Mouse (Mus musculus): ENCODE data around the gene Prrt2. TPM values are rescaled to one million over a fixed set of nuclear protein-coding genes. Genes with fewer than 3 reads are reported as not detected.

Gene Prrt2
- polyA plus RNA-seq, 1 experiment from 2014 or later: 3.4 TPM

DNA sequence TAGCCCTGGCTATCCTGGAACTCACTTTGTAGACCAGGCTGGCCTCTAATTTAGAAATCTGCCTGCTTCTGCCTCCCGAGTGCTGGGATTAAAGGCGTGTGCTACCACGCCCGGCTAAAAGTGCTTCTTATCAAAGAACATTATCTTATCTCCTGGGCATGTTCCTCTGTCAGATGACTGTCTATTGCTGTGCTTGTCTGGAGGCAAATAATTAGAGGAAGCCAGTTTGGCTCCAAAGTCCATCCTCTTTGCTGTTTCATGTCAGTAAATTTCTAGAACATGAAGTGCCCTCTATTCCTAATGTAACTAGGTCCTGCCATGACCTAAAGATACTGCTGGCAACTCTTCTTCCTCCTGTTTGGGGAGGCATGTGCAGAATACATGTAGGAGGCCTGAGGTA lies 39.0 kb downstream of the Prrt2 start:
- peaks cover 9% of the 10 kb centered on the region for H3K4me1 ChIP-seq
- H3K27me3 ChIP-seq (replicated peaks; ENCODE audit: low read depth, poor library complexity, severe bottlenecking): no peaks in the 10 kb centered on the region
- no peak overlapping the region for H3K27ac ChIP-seq (replicated peaks)
- 95% methylated on average over 4 of the region's 4 CpGs for WGBS
- H3K9me3 ChIP-seq: no peaks in the 10 kb centered on the region
- DNase-seq (ENCODE audit: low spot score): no peak
- peaks cover 37% of the 10 kb centered on the region for H3K36me3 ChIP-seq (replicated peaks)
- no peak overlapping the region for H3K4me3 ChIP-seq

DNA sequence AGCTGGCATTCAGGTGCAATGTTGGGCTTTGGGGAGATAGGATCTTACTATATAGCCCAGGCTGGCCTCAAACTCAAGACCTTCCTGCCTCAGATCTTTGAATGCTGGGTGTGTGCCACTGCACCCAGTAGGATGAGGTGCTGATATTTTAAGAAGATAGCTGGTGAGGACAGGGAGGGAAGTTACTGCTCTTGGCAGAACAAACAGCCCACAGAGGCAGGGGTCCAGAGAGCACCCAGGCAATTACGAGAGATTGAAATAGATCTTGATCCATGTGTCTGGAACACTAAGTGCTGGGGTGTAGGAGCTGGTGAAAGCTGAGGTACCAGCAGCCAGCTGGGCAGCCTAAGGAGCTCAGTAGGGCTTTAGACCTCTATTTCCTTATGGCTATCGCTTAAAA lies 39.4 kb downstream of the Prrt2 start:
- no peak overlapping the region for H3K4me3 ChIP-seq
- WGBS: 96% methylated on average over 2 of the region's 2 CpGs
- H3K4me1 ChIP-seq: peaks cover 13% of the 10 kb centered on the region
- H3K27ac ChIP-seq (replicated peaks): no peak overlapping the region
- H3K27me3 ChIP-seq (replicated peaks; ENCODE audit: low read depth, poor library complexity, severe bottlenecking): no peaks in the 10 kb centered on the region
- peaks cover 37% of the 10 kb centered on the region for H3K36me3 ChIP-seq (replicated peaks)
- no peak for DNase-seq (ENCODE audit: low spot score)
- H3K9me3 ChIP-seq: no peaks in the 10 kb centered on the region

DNA sequence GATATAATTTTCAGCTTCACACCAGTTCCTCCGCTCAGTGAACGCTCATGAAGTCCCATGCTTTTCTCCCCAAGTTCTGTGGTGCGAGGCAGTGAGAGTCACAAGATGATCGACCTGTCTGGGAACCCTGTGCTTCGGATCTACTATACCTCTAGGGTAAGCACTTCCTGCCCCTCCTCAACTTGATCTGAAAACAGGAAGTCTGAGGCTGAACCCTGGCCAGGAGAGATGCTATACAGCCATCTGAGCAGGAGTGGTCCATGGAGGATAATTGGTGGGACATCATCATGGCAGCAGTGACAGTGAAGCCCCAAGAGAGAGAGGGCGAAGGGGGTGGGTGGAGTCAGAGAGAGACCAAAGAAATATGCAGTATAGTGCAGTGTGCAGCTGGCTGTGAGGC lies 42.2 kb downstream of the Prrt2 start:
- H3K27me3 ChIP-seq (replicated peaks; ENCODE audit: low read depth, poor library complexity, severe bottlenecking): no peaks in the 10 kb centered on the region
- H3K9me3 ChIP-seq: no peaks in the 10 kb centered on the region
- H3K4me1 ChIP-seq: peaks cover 17% of the 10 kb centered on the region
- no peak overlapping the region for H3K4me3 ChIP-seq
- DNase-seq (ENCODE audit: low spot score): no peak
- WGBS: 90% methylated on average over 6 of the region's 6 CpGs
- H3K27ac ChIP-seq (replicated peaks): no peak overlapping the region
- peaks cover 37% of the 10 kb centered on the region for H3K36me3 ChIP-seq (replicated peaks)

DNA sequence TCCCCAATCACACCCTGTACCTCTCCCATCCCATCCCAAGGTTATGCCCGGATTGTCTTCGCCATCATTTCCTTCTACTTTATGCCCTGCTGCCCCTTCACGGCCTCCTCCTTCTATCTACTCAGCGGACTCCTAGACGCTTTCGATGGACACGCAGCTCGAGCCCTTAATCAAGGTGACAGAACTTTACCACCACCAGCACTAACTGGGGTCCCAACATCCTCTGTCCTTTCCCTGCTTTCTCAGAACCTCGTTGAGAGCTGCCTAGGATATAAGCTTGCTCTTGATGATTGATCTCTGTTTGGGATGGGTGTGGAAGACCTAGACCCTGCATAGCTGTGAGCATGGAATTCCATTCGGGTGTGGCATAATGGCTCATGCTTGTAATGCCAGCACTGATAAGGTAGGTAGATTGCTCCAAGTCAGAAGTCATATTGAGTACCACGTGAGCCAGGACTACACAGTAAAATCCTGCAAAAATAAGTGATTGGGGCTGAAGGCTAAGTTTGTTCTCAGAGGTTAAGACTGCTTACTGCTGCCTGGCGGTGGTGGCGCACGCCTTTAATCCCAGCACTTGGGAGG lies 44.0 kb downstream of the Prrt2 start:
- no peak for DNase-seq (ENCODE audit: low spot score)
- 29% methylated on average over 14 of the region's 14 CpGs for WGBS
- Histone ChIP-seq H3K9me3 (no peaks in the 10 kb centered on the region), H3K36me3 (replicated peaks) (peaks cover 37% of the 10 kb centered on the region), H3K4me1 (peaks cover 17% of the 10 kb centered on the region), H3K27me3 (replicated peaks; ENCODE audit: low read depth, poor library complexity, severe bottlenecking) (no peaks in the 10 kb centered on the region), H3K4me3 (peak overlapping the region; percentile 94), H3K27ac (replicated peaks) (peak overlapping the region; percentile 98)

DNA sequence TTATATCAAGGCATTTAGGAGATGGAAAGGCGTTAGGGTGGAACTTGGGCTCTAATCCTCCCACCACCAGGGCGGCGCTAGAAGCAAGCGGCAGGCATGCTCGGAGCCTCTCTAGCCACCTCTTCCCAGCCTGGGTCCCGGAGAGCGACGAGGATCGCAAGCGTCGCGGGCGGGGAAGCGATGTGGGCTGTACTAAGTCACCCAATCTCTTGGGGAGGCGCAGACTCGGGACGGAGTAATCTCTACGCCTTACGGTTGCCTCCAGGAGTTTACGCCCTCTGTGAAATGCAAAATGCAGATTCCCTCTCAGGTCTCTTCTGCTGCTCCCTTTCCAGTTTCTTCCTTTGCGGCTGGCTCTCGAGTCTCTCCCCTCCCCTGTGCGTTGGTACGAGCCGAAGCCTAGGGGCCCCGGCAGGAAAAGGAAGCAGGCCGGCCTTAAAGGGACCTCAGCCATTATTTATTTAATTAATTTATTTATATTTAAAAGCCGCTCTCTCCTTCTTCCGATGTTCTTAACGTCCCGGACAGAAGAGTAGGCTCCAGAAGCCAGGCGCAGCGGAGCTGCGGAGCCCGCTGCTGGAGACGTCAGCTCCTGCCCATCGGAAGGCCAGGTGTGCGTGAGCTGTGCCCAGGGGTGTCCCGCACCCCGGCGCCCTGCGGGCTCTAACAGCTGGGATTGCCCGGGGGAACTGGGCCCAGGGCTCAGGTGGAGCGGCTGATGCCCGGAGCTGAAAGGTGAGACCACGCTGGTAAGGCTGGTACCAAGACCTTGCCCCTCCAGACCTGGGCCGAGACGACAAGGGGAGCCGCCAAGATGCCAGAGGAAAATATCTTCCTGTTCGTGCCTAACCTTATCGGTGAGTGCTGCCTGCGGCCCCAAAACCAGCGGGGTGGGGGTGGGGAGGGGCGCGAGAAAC lies 44.8 kb downstream of the Prrt2 start, which contains the start of gene Cdiptos:
Gene Cdiptos (minus strand): TSS at position 149 of the 917 bp plus-strand sequence.
- Histone ChIP-seq H3K36me3 (replicated peaks) (peaks cover 33% of the 10 kb centered on the region), H3K4me1 (peaks cover 17% of the 10 kb centered on the region), H3K9me3 (no peaks in the 10 kb centered on the region), H3K27me3 (replicated peaks; ENCODE audit: low read depth, poor library complexity, severe bottlenecking) (no peaks in the 10 kb centered on the region), H3K27ac (replicated peaks) (peak within 1 kb of the TSS; percentile 98), H3K4me3 (peak within 1 kb of the TSS; percentile 94)
- under 1% methylated on average over 55 of the region's 55 CpGs for WGBS
- DNase-seq (ENCODE audit: low spot score): peak; percentile 98

DNA sequence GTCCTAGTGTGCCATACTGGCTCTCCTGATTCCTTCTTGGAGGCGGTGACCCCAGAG lies 45.3 kb downstream of the Prrt2 start, which contains the start of gene Cdipt:
Gene Cdipt (plus strand): TSS at position 22 of the 57 bp plus-strand sequence.
- WGBS: 5% methylated on average over 1 of the region's 1 CpGs
- DNase-seq (ENCODE audit: low spot score): no peak
- Histone ChIP-seq H3K36me3 (replicated peaks) (peaks cover 29% of the 10 kb centered on the region), H3K4me3 (peak within 1 kb of the TSS; percentile 94), H3K27me3 (replicated peaks; ENCODE audit: low read depth, poor library complexity, severe bottlenecking) (no peaks in the 10 kb centered on the region), H3K4me1 (peaks cover 17% of the 10 kb centered on the region), H3K9me3 (no peaks in the 10 kb centered on the region), H3K27ac (replicated peaks) (peak within 1 kb of the TSS; percentile 98)

DNA sequence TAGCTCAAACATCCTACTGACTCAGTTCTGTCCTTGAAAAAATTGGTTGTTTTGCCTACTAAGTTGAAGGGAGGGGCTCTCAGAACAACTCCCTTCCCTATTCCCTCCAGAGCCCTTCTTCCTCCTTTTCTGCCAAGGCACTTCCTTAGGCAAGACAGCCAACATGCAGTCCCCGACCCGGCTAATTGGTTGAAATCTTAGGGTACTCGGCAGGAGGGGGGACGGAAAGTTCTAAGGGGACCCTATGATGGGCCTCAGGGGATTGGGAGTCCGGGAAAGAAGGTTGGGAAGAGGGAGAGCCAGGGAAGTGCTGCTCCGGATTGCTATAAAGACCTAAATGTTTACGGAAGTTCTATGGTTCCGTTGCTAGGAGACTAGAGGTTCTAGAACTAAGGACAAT lies 45.5 kb downstream of the Prrt2 start:
- no peaks in the 10 kb centered on the region for H3K27me3 ChIP-seq (replicated peaks; ENCODE audit: low read depth, poor library complexity, severe bottlenecking)
- peak overlapping the region; percentile 94 for H3K4me3 ChIP-seq
- H3K36me3 ChIP-seq (replicated peaks): peaks cover 27% of the 10 kb centered on the region
- WGBS: 13% methylated on average over 8 of the region's 8 CpGs
- peaks cover 17% of the 10 kb centered on the region for H3K4me1 ChIP-seq
- peak overlapping the region; percentile 98 for H3K27ac ChIP-seq (replicated peaks)
- H3K9me3 ChIP-seq: no peaks in the 10 kb centered on the region
- no peak for DNase-seq (ENCODE audit: low spot score)

Small RNAs within 50 kb of the gene (microRNA-seq; reads per million reads assigned to microRNA genes)
- not detected for gene Gm44343

Other genes with a start within 250 kb of the Prrt2 start
- gene Ypel3, start 244.3 kb downstream of the Prrt2 start, polyA plus RNA-seq (2016; fragmentation: Nextera tagmentation; extraction: Ambion mirVana): 51.1 and 64.4 TPM in 2 replicates
- 0.36 and 0.60 TPM in 2 replicates for gene Tbx6, start 239.7 kb downstream of the Prrt2 start, polyA plus RNA-seq (2016; fragmentation: Nextera tagmentation; extraction: Ambion mirVana)
- gene Ppp4c, start 228.7 kb downstream of the Prrt2 start, polyA plus RNA-seq (2016; fragmentation: Nextera tagmentation; extraction: Ambion mirVana): 390 and 408 TPM in 2 replicates
- gene Fam57b, start 223.5 kb downstream of the Prrt2 start, polyA plus RNA-seq (2016; fragmentation: Nextera tagmentation; extraction: Ambion mirVana): 0.80 and 1.2 TPM in 2 replicates
- gene 4930451I11Rik, start 189.6 kb downstream of the Prrt2 start, polyA plus RNA-seq (2016; fragmentation: Nextera tagmentation; extraction: Ambion mirVana): not detected in 2 replicates
- 3.1 and 5.5 TPM in 2 replicates for gene Doc2a, start 173.8 kb downstream of the Prrt2 start, polyA plus RNA-seq (2016; fragmentation: Nextera tagmentation; extraction: Ambion mirVana)
- 49.3 and 57.0 TPM in 2 replicates for gene Hirip3, start 159.2 kb downstream of the Prrt2 start, polyA plus RNA-seq (2016; fragmentation: Nextera tagmentation; extraction: Ambion mirVana)
- gene Ino80e, start 158.8 kb downstream of the Prrt2 start, polyA plus RNA-seq (2016; fragmentation: Nextera tagmentation; extraction: Ambion mirVana): 114 and 118 TPM in 2 replicates
- gene Taok2, start 136.5 kb downstream of the Prrt2 start, polyA plus RNA-seq (2016; fragmentation: Nextera tagmentation; extraction: Ambion mirVana): 55.3 and 56.9 TPM in 2 replicates
- 16.7 and 21.3 TPM in 2 replicates for gene Tmem219, start 98.3 kb downstream of the Prrt2 start, polyA plus RNA-seq (2016; fragmentation: Nextera tagmentation; extraction: Ambion mirVana)
- gene Kctd13, start 92.3 kb downstream of the Prrt2 start, polyA plus RNA-seq (2016; fragmentation: Nextera tagmentation; extraction: Ambion mirVana): 20.2 and 21.3 TPM in 2 replicates
- 0.14 and 0.15 TPM in 2 replicates for gene Asphd1, start 71.6 kb downstream of the Prrt2 start, polyA plus RNA-seq (2016; fragmentation: Nextera tagmentation; extraction: Ambion mirVana)
- gene Sez6l2, start 70.6 kb downstream of the Prrt2 start, polyA plus RNA-seq (2016; fragmentation: Nextera tagmentation; extraction: Ambion mirVana): 0.77 and 1.2 TPM in 2 replicates
- 79.9 and 85.2 TPM in 2 replicates for gene Cdipt, start 45.3 kb downstream of the Prrt2 start, polyA plus RNA-seq (2016; fragmentation: Nextera tagmentation; extraction: Ambion mirVana)
- gene Cdiptos, start 45.1 kb downstream of the Prrt2 start, polyA plus RNA-seq (2016; fragmentation: Nextera tagmentation; extraction: Ambion mirVana): 0.50 and 0.77 TPM in 2 replicates
- 4.1 TPM in 2 replicates for gene Mvp, start 6.6 kb downstream of the Prrt2 start, polyA plus RNA-seq (2016; fragmentation: Nextera tagmentation; extraction: Ambion mirVana)
- gene Pagr1b, start 4.7 kb downstream of the Prrt2 start, polyA plus RNA-seq (2016; fragmentation: Nextera tagmentation; extraction: Ambion mirVana): 0.78 TPM in 1 of 2 replicates, not detected in the other
- gene Pagr1a, start 3.9 kb downstream of the Prrt2 start, polyA plus RNA-seq (2016; fragmentation: Nextera tagmentation; extraction: Ambion mirVana): 41.1 and 107 TPM in 2 replicates
- gene Gm42742, start 114 bp downstream of the Prrt2 start, polyA plus RNA-seq (2016; fragmentation: Nextera tagmentation; extraction: Ambion mirVana): 37.7 and 92.9 TPM in 2 replicates
- 63.6 and 68.8 TPM in 2 replicates for gene Maz, start 5.8 kb upstream of the Prrt2 start, polyA plus RNA-seq (2016; fragmentation: Nextera tagmentation; extraction: Ambion mirVana)
- gene Kif22, start 21.3 kb upstream of the Prrt2 start, polyA plus RNA-seq (2016; fragmentation: Nextera tagmentation; extraction: Ambion mirVana): 200 and 207 TPM in 2 replicates
- not detected in 2 replicates for gene Zg16, start 66.1 kb upstream of the Prrt2 start, polyA plus RNA-seq (2016; fragmentation: Nextera tagmentation; extraction: Ambion mirVana)
- gene AI467606, start 70.1 kb upstream of the Prrt2 start, polyA plus RNA-seq (2016; fragmentation: Nextera tagmentation; extraction: Ambion mirVana): 0.54 and 1.4 TPM in 2 replicates
- 3.7 and 4.1 TPM in 2 replicates for gene Qprt, start 101.0 kb upstream of the Prrt2 start, polyA plus RNA-seq (2016; fragmentation: Nextera tagmentation; extraction: Ambion mirVana)
- gene Spn, start 116.6 kb upstream of the Prrt2 start, polyA plus RNA-seq (2016; fragmentation: Nextera tagmentation; extraction: Ambion mirVana): 0.04 and 0.09 TPM in 2 replicates
- gene Cd2bp2, start 174.8 kb upstream of the Prrt2 start, polyA plus RNA-seq (2016; fragmentation: Nextera tagmentation; extraction: Ambion mirVana): 89.9 and 93.4 TPM in 2 replicates
- 31.3 and 34.4 TPM in 2 replicates for gene Tbc1d10b, start 187.3 kb upstream of the Prrt2 start, polyA plus RNA-seq (2016; fragmentation: Nextera tagmentation; extraction: Ambion mirVana)
- 9.3 and 10.7 TPM in 2 replicates for gene Mylpf, start 187.7 kb upstream of the Prrt2 start, polyA plus RNA-seq (2016; fragmentation: Nextera tagmentation; extraction: Ambion mirVana)
- gene Zfp553, start 211.8 kb upstream of the Prrt2 start, polyA plus RNA-seq (2016; fragmentation: Nextera tagmentation; extraction: Ambion mirVana): 73.5 and 75.8 TPM in 2 replicates
- 27.3 and 30.0 TPM in 2 replicates for gene Sept1, start 211.9 kb upstream of the Prrt2 start, polyA plus RNA-seq (2016; fragmentation: Nextera tagmentation; extraction: Ambion mirVana)
- 65.1 and 69.1 TPM in 2 replicates for gene Zfp771, start 223.1 kb upstream of the Prrt2 start, polyA plus RNA-seq (2016; fragmentation: Nextera tagmentation; extraction: Ambion mirVana)
- gene Dctpp1, start 239.5 kb upstream of the Prrt2 start, polyA plus RNA-seq (2016; fragmentation: Nextera tagmentation; extraction: Ambion mirVana): 363 and 380 TPM in 2 replicates